25 mouse cellular contexts compared by ENCODE assay signal in the genomic region with DNA sequence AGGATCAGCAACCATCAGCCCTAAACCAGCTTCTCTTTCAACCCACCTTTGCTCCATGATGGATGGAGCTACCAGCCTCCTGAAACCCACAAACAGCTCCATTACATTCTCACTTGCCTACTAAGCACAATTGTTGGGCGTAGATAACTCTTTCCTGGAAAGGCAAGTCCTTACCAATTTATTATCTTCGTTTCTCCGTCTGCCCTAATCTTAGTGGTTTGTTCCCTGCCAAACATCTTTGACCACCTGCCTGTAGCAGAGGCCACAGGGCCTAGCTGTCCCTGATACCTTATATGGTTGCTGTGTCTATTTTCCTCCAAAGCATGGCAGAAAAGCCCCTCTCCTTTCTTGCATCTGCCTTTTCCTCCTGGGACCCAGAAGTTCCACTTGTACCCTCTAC. TPM values are rescaled to one million over a fixed set of nuclear protein-coding genes. Genes with fewer than 3 reads are reported as not detected.
"Had no signal": no experiment of that assay in that cellular context is flagged by ENCODE, and none has a peak within 500 bp of the region (broad histone marks: within the 10 kb centered on the region; RNA-seq: fewer than 3 reads in every experiment).

No protein-coding gene starts in this region.

- H3K9ac ChIP-seq: intestine, embryonic 15.5 days; kidney, embryonic 15.5 days; neural tube, embryonic 15.5 days; stomach, embryonic 15.5 days had no signal

- H3K27ac ChIP-seq: intestine, embryonic 15.5 days; kidney, embryonic 15.5 days; limb, embryonic 10.5 days; midbrain, embryonic 10.5 days; neural tube, embryonic 15.5 days; stomach, embryonic 15.5 days had no signal

- H3K4me2 ChIP-seq: intestine, embryonic 15.5 days; kidney, embryonic 15.5 days; neural tube, embryonic 15.5 days; stomach, embryonic 15.5 days had no signal

- H3K4me3 ChIP-seq: intestine, embryonic 15.5 days; kidney, embryonic 15.5 days; limb, embryonic 10.5 days; midbrain, embryonic 10.5 days; myocyte; neural tube, embryonic 15.5 days; stomach, embryonic 15.5 days had no signal

- H3K36me3 ChIP-seq: intestine, embryonic 15.5 days; kidney, embryonic 15.5 days; limb, embryonic 10.5 days; midbrain, embryonic 10.5 days; neural tube, embryonic 15.5 days; stomach, embryonic 15.5 days had no signal

- H3K4me1 ChIP-seq: intestine, embryonic 15.5 days; kidney, embryonic 15.5 days; neural tube, embryonic 15.5 days; stomach, embryonic 15.5 days had no signal

- H3K27me3 ChIP-seq: intestine, embryonic 15.5 days; kidney, embryonic 15.5 days; neural tube, embryonic 15.5 days; stomach, embryonic 15.5 days had no signal

- DNase-seq: kidney, adult 2 months; kidney, postnatal 14 days; lung, adult 2 months; lung, postnatal 4 days; midbrain, embryonic 14.5 days; right cerebral cortex, postnatal 14 days; thymus, postnatal 14 days had no signal

- H3K9me3 ChIP-seq: intestine, embryonic 15.5 days; kidney, embryonic 15.5 days; limb, embryonic 10.5 days; midbrain, embryonic 10.5 days; neural tube, embryonic 15.5 days; stomach, embryonic 15.5 days had no signal

- ATAC-seq: intestine, embryonic 15.5 days; lung, postnatal 0 days had no signal

RNA-seq across cellular contexts. Expression of gene Gm13539, which starts 7.0 kb away (rescaled TPM):
- total RNA-seq: layer of hippocampus, adult 8-10 months; layer of hippocampus, postnatal 14 days; left cerebral cortex, adult 18-20 months; left cerebral cortex, postnatal 14 days; megakaryocyte, adult 5-6 weeks had no signal
- polyA plus RNA-seq: intestine, embryonic 15.5 days; kidney, adult 2 months; kidney, embryonic 15.5 days; large intestine, adult 2 months; limb, embryonic 10.5 days; limb, embryonic 14.5 days; lung, adult 2 months; midbrain, embryonic 10.5 days; midbrain, embryonic 14.5 days; neural tube, embryonic 11.5 days; neural tube, embryonic 15.5 days; spleen, adult 2 months; stomach, embryonic 15.5 days had no signal

RNA-seq across cellular contexts. Expression of gene Lcn11, which starts 12.3 kb away (rescaled TPM):
- total RNA-seq: layer of hippocampus, adult 8-10 months; layer of hippocampus, postnatal 14 days; left cerebral cortex, adult 18-20 months; left cerebral cortex, postnatal 14 days; megakaryocyte, adult 5-6 weeks had no signal
- polyA plus RNA-seq: intestine, embryonic 15.5 days; kidney, adult 2 months; kidney, embryonic 15.5 days; large intestine, adult 2 months; limb, embryonic 10.5 days; limb, embryonic 14.5 days; lung, adult 2 months; lung, postnatal 0 days; midbrain, embryonic 10.5 days; midbrain, embryonic 14.5 days; myocyte; neural tube, embryonic 11.5 days; neural tube, embryonic 15.5 days; spleen, adult 2 months; stomach, embryonic 15.5 days; testis, adult 2 months had no signal

RNA-seq across cellular contexts. Expression of gene Lcn3, which starts 23.7 kb away (rescaled TPM):
- total RNA-seq: layer of hippocampus, adult 8-10 months; layer of hippocampus, postnatal 14 days; left cerebral cortex, adult 18-20 months; left cerebral cortex, postnatal 14 days; megakaryocyte, adult 5-6 weeks had no signal
- polyA plus RNA-seq: intestine, embryonic 15.5 days; kidney, adult 2 months; kidney, embryonic 15.5 days; large intestine, adult 2 months; limb, embryonic 10.5 days; limb, embryonic 14.5 days; lung, adult 2 months; lung, postnatal 0 days; midbrain, embryonic 10.5 days; midbrain, embryonic 14.5 days; myocyte; neural tube, embryonic 11.5 days; neural tube, embryonic 15.5 days; spleen, adult 2 months; stomach, embryonic 15.5 days; testis, adult 2 months had no signal

RNA-seq across cellular contexts. Expression of gene Glt6d1, which starts 26.6 kb away (rescaled TPM):
- total RNA-seq: layer of hippocampus, adult 8-10 months; layer of hippocampus, postnatal 14 days; left cerebral cortex, adult 18-20 months; left cerebral cortex, postnatal 14 days; megakaryocyte, adult 5-6 weeks had no signal
- polyA plus RNA-seq: intestine, embryonic 15.5 days; kidney, adult 2 months; kidney, embryonic 15.5 days; large intestine, adult 2 months; limb, embryonic 10.5 days; limb, embryonic 14.5 days; lung, adult 2 months; lung, postnatal 0 days; midbrain, embryonic 10.5 days; midbrain, embryonic 14.5 days; myocyte; neural tube, embryonic 11.5 days; neural tube, embryonic 15.5 days; spleen, adult 2 months; stomach, embryonic 15.5 days had no signal

RNA-seq across cellular contexts. Expression of gene Lcn9, which starts 33.9 kb away (rescaled TPM):
- total RNA-seq: layer of hippocampus, adult 8-10 months; layer of hippocampus, postnatal 14 days; left cerebral cortex, adult 18-20 months; left cerebral cortex, postnatal 14 days; megakaryocyte, adult 5-6 weeks had no signal
- polyA plus RNA-seq: intestine, embryonic 15.5 days; kidney, adult 2 months; kidney, embryonic 15.5 days; limb, embryonic 10.5 days; limb, embryonic 14.5 days; lung, adult 2 months; lung, postnatal 0 days; midbrain, embryonic 10.5 days; midbrain, embryonic 14.5 days; myocyte; neural tube, embryonic 11.5 days; neural tube, embryonic 15.5 days; spleen, adult 2 months; stomach, embryonic 15.5 days; testis, adult 2 months had no signal
